Mouse (Mus musculus) bone marrow, adult 2 months (tissue): ENCODE measurements around the gene Rassf10. TPM values are rescaled to one million over a fixed set of nuclear protein-coding genes. Genes with fewer than 3 reads are reported as not detected.

Experiments used
- H3K27ac ChIP-seq: fragments of 200-500 bp; 2 replicates; pipeline ENCODE4 v1.5.1; 2012; ENCODE audit warnings: low read depth, mild to moderate bottlenecking, control low read depth, inconsistent platforms, low read length; ENCODE audit not compliant: control insufficient read depth, poor library complexity, insufficient read depth
- H3K4me1 ChIP-seq: fragments of 200-500 bp; 2 replicates; pipeline ENCODE4 v1.6.1; 2011; ENCODE audit warnings: low read length; ENCODE audit not compliant: control insufficient read depth, insufficient read depth
- H3K4me3 ChIP-seq: fragments of 200-500 bp; replicated peaks from 2 replicates; pipeline ENCODE3; 2011; ENCODE audit warnings: mild to moderate bottlenecking, low read depth, low read length, control low read depth; ENCODE audit not compliant: control insufficient read depth
- CTCF ChIP-seq: fragments of 200-500 bp; IDR thresholded peaks from 2 replicates; pipeline ENCODE4 v1.5.1; 2011; ENCODE audit warnings: low read length, control low read depth; ENCODE audit not compliant: control insufficient read depth, insufficient read depth
- POLR2A ChIP-seq: fragments of 200-500 bp; IDR thresholded peaks from 2 replicates; pipeline ENCODE4 v1.6.1; 2011; ENCODE audit warnings: low read depth, mild to moderate bottlenecking, control low read depth, low read length, borderline replicate concordance; ENCODE audit not compliant: control insufficient read depth
- WGBS: fragments of 180-500 bp; shearing (Covaris S2); methylation state at CpG from one replicate; pipeline ENCODE4 v1.1.7; 2018; 5-methylcytosine and 5-hydroxymethylcytosine counted together
- polyA plus RNA-seq: library from polyadenylated mRNA; stranded (reverse); fragments of >200 nt; gene quantifications from 2 replicates; pipeline ENCODE4 v1.2.4, GENCODE M21; 2011; ENCODE audit warnings: low replicate concordance; ENCODE audit not compliant: missing spikeins, insufficient read depth, insufficient read length

Rassf10 gene
- polyA plus RNA-seq, result not detected in 2 replicates

DNA sequence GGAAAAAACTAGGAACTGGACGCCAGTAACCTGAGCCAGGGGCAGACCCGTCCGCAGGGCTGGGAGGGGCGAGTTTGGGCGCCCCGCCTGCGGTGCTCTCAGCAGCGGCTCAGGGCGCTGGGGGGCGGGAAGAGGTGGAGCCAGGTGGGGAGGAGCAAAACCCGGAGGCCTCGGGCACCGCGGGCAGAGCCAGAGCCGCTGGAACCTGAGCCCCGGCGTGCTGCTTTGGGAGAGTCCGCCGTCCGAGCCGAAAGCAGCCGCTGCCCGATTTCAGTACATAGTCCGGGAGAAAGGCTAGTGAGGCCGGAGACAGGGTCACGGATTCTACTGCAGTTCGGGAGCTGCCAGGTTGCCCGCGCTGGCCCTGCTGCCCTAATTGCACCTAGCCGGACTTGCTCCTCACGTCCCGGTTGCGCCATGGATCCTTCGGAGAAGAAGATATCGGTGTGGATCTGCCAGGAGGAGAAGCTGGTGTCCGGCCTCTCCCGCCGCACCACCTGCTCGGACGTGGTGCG, at the start of gene Rassf10:
Gene Rassf10, plus strand, starts transcription at position 186 of the 515 bp plus-strand sequence.
- no peaks in the 10 kb centered on the region for H3K4me1 ChIP-seq
- no peak for TF ChIP-seq POLR2A
- no peak for TF ChIP-seq CTCF
- H3K27ac ChIP-seq, result no peak within 1 kb of the TSS
- whole genome bisulfite sequencing, result 2% methylated on average over 41 of the region's 41 CpGs
- peak within 1 kb of the TSS; percentile 3 for H3K4me3 ChIP-seq

- TF ChIP-seq POLR2A (no peak), CTCF (no peak)
- no peak overlapping the region for H3K27ac ChIP-seq
- WGBS, result 62% methylated on average over 5 of the region's 5 CpGs
Measured at GRCm38 (mm10) chr7:112906848-112907247, 46.9 kb upstream of the Rassf10 start.

DNA sequence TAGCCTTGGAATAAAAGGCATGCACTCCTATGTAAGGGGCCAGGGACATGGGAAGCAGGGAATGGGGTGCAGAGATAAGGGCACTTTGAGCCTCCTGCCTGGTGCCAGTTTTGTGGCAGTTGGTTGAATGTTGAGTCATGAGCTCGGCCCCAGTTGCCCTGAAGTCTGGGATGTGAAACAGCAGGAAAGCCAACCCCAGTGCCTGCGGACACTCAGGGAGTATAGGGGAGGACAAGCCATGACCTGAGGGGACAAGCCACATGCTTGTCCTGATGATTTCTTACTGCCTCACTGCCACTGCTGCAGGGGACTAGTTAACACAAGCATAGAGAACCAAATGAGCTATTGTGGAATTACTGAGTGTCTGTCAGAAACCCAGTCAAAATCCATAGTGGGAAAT, 46.3 kb upstream of the Rassf10 start:
- TF ChIP-seq POLR2A (no peak), CTCF (no peak)
- 76% methylated on average over 2 of the region's 2 CpGs for WGBS
- H3K4me3 ChIP-seq, result no peak overlapping the region

More at GRCm38 (mm10) chr7:112906848-112907247, 46.9 kb upstream of the Rassf10 start:
- Histone ChIP-seq H3K4me3 (no peak overlapping the region), H3K4me1 (no peaks in the 10 kb centered on the region)

GRCm38 (mm10) chr7:112909164-112909563, 44.6 kb upstream of the Rassf10 start:
- TF ChIP-seq POLR2A (no peak), CTCF (no peak)
- no peak overlapping the region for H3K4me3 ChIP-seq
- WGBS, result 84% methylated on average over 10 of the region's 10 CpGs
- no peaks in the 10 kb centered on the region for H3K4me1 ChIP-seq
- no peak overlapping the region for H3K27ac ChIP-seq

More for the DNA sequence above, 46.3 kb upstream of the Rassf10 start:
- Histone ChIP-seq H3K4me1 (no peaks in the 10 kb centered on the region), H3K27ac (no peak overlapping the region)

DNA sequence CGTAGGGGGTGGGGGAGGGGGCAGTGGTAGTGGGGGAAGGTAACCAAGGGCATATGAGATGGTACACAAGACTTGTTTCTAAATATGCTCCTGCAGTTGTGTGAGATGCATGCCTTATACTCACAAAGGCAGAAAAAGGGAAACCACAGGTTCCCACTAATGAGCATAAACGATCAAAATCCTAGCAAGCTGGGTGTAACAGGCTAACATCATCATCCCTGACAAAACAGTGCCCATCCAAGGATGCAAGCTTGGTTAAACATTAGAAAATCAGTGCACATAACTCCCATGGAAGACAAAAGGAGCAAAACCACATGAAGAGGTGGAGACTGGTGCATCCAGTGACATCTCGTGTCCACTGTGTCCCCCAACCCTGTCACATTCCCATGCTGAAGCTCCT, 40.8 kb upstream of the Rassf10 start:
- 56% methylated on average over 3 of the region's 3 CpGs for WGBS
- no peaks in the 10 kb centered on the region for H3K4me1 ChIP-seq
- no peak for TF ChIP-seq CTCF
- no peak for TF ChIP-seq POLR2A

GRCm38 (mm10) chr7:112915571-112915970, 38.2 kb upstream of the Rassf10 start:
- WGBS, result 81% methylated on average over 4 of the region's 4 CpGs
- H3K4me3 ChIP-seq, result no peak overlapping the region
- no peak overlapping the region for H3K27ac ChIP-seq
- H3K4me1 ChIP-seq, result no peaks in the 10 kb centered on the region
- TF ChIP-seq CTCF (no peak), POLR2A (no peak)

More for the DNA sequence above, 40.8 kb upstream of the Rassf10 start:
- Histone ChIP-seq H3K4me3 (no peak overlapping the region), H3K27ac (no peak overlapping the region)

DNA sequence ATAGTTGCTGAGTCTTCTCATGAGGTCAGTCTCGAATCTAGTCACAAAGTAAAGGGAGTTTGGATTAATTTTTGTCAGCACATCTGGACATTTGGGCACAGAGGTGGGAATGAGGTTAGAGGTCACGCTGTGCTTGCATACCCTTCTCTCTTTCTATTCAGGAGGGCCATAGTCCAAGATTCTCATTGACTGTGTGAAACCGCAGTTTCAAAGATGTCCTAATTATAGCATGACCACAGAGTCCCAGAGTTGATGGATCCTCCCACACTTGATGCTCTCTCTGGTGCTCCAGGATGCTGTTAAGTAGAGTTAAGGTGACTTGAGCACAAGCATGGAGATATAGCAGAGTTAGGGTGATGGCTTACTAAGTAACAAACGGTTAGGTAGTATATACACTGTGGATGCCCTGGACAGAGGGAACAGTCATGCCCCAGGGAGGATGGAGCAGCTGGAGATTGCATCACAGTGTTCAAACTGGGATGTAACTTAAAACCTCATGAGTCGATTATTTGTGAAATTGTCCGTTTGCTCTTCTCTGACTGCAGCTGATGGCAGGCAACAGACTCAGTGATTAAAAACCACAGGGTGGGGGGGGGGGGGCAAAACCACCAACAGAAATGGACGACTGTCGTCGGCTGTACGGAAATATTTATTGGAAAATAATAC, 36.0 kb upstream of the Rassf10 start:
- H3K4me3 ChIP-seq, result no peak overlapping the region
- H3K4me1 ChIP-seq, result no peaks in the 10 kb centered on the region
- no peak overlapping the region for H3K27ac ChIP-seq
- TF ChIP-seq CTCF, result no peak
- no peak for TF ChIP-seq POLR2A
- 35% methylated on average over 10 of the region's 10 CpGs for WGBS

GRCm38 (mm10) chr7:112918279-112918991, 35.3 kb upstream of the Rassf10 start:
- Histone ChIP-seq H3K27ac (no peak overlapping the region), H3K4me3 (no peak overlapping the region), H3K4me1 (no peaks in the 10 kb centered on the region)
- TF ChIP-seq CTCF (no peak), POLR2A (no peak)
- WGBS, result 53% methylated on average over 22 of the region's 22 CpGs
